Mouse (Mus musculus) heart, adult 2 months (tissue): ENCODE data around the gene Slamf6. TPM values are rescaled to one million over a fixed set of nuclear protein-coding genes. Genes with fewer than 3 reads are reported as not detected.
A peak's percentile ranks its signal among the peaks of the same experiment; 100 is the strongest.

Experiments
- DNase-seq, 2 experiments: peaks; one replicate each; pipeline ENCODE4 v3.0.0; 2021
- H3K27ac ChIP-seq: fragments of 200-600 bp; 2 replicates; pipeline ENCODE4 v1.8.1; 2022
- H3K27me3 ChIP-seq: fragments of 200-500 bp; 2 replicates; pipeline ENCODE4 v1.6.1; 2012; ENCODE audit warnings: mild to moderate bottlenecking, low read length, inconsistent platforms, mixed read lengths; ENCODE audit not compliant: control insufficient read depth, insufficient read depth
- H3K36me3 ChIP-seq: fragments of 200-500 bp; 2 replicates; pipeline ENCODE4 v1.6.1; 2012; ENCODE audit warnings: low read length, inconsistent platforms; ENCODE audit not compliant: control insufficient read depth, insufficient read depth
- H3K4me1 ChIP-seq: fragments of 200-500 bp; 2 replicates; pipeline ENCODE4 v1.6.1; 2011; ENCODE audit warnings: low read length; ENCODE audit not compliant: control insufficient read depth, insufficient read depth
- H3K4me3 ChIP-seq: fragments of 200-600 bp; 2 replicates; pipeline ENCODE4 v1.8.1; 2022
- H3K79me2 ChIP-seq: fragments of 200-500 bp; replicated peaks from 2 replicates; pipeline ENCODE4 v1.6.1; 2012; ENCODE audit warnings: mild to moderate bottlenecking, inconsistent platforms, low read length, moderate library complexity, mixed read lengths; ENCODE audit not compliant: control insufficient read depth, insufficient read depth
- H3K9ac ChIP-seq: fragments of 200-500 bp; 2 replicates; pipeline ENCODE4 v1.6.1; 2012; ENCODE audit warnings: low read depth, mild to moderate bottlenecking, control low read depth, inconsistent platforms, low read length, mixed read lengths
- CTCF ChIP-seq: fragments of 200-600 bp; IDR thresholded peaks from 2 replicates; pipeline ENCODE4 v1.8.1; 2022; ENCODE audit warnings: antibody characterized with exemption, mild to moderate bottlenecking, moderate library complexity
- EP300 ChIP-seq: fragments of 200-500 bp; IDR thresholded peaks from 2 replicates; pipeline ENCODE4 v1.6.1; 2011; ENCODE audit warnings: low read depth, low read length, control low read depth; ENCODE audit not compliant: insufficient read depth
- POLR2A ChIP-seq: fragments of 200-500 bp; IDR thresholded peaks from 2 replicates; pipeline ENCODE4 v1.6.1; 2011; ENCODE audit warnings: mild to moderate bottlenecking, low read depth, low read length, control low read depth; ENCODE audit not compliant: insufficient read depth
- WGBS: fragments of 180-500 bp; shearing (Covaris S2); methylation state at CpG from one replicate; pipeline ENCODE4 v1.1.7; 2018; 5-methylcytosine and 5-hydroxymethylcytosine counted together
- intact Hi-C: fragments of 180-260 bp; cut with DNase I; formaldehyde crosslinking; loops from one replicate; pipeline ENCODE4 v1.15.1; 2025
- polyA plus RNA-seq: library from polyadenylated mRNA; depleted of rRNA; stranded (reverse); fragments of >200 nt; gene quantifications from 2 replicates; pipeline ENCODE4 v1.2.3, GENCODE M21; 2012
- total RNA-seq, 2 experiments: library from RNA; stranded (reverse); gene quantifications; 2 replicates each; pipeline ENCODE4 v1.2.3; 2021

The Slamf6 gene
- total and polyA plus RNA-seq, 3 experiments = 0.14 to 0.81 (median 0.53) TPM

DNA sequence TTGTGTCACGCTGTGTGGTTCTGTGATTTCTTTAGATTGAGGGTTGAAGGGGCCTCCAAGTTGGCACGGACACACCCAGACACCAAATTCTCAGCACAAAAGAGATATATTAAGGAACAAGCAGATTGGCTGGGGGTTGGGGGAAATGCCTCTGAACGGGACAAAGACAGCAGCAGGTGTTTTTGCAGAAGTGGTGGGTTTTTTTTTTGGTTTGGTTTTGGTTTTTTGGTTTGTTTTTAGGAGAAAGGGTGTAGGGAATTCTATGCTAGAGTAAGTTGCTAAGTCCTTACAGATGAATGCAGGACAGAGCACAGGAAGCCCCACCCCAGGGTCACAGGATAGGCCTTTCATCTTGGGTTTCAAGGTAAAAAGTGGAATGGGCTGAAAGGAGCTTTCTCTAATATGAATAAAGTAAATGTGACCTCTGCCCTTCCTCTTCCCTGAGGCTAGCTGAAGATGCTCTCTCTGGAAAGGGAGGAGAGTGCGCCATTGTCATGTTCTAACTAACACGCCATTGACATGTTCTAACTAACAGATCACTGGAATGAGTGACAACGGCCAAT is 31.7 kb downstream of the Slamf6 start:
- Histone ChIP-seq H3K27ac (no peak overlapping the region), H3K27me3 (no peaks in the 10 kb centered on the region; the same call in 1 of the 2 replicates), H3K36me3 (no peaks in the 10 kb centered on the region), H3K9ac (no peak overlapping the region), H3K4me1 (no peaks in the 10 kb centered on the region), H3K79me2 (no peaks in the 10 kb centered on the region), H3K4me3 (no peak overlapping the region)
- DNase-seq = no peak
- intact Hi-C loops = no loop called here
- 86% methylated on average over 6 of the region's 6 CpGs for WGBS
- TF ChIP-seq CTCF (no peak), POLR2A (no peak), EP300 (no peak)

DNA sequence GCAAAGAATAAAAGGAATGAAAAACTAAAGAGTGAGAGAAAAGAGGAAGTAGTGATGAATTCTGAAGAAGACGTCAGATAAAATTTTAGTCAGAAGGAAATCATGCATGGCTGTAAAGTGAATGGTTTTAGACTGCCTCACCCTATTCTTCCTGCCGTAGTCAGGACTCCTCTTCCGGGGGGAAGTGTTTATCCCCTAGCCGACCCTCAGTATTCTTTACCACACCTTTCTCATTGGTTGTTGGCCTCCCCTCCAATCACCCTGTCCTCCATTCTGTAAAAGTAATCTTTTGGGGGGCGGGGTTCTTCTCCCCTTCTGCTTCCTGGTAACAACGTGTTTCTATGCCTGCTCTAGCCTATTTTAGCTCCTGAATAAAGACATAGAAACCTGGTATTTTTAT is 37.8 kb downstream of the Slamf6 start:
- H3K36me3 ChIP-seq = no peaks in the 10 kb centered on the region
- H3K27ac ChIP-seq = no peak overlapping the region
- no peak overlapping the region for H3K9ac ChIP-seq
- no peaks in the 10 kb centered on the region for H3K27me3 ChIP-seq
- peak in 1 of 2 experiments; percentile 4 for DNase-seq
- WGBS = 54% methylated on average over 6 of the region's 6 CpGs
- TF ChIP-seq EP300 (no peak), POLR2A (no peak), CTCF (no peak)
- no peaks in the 10 kb centered on the region for H3K4me1 ChIP-seq
- no peaks in the 10 kb centered on the region for H3K79me2 ChIP-seq
- intact Hi-C loops = no loop called here
- H3K4me3 ChIP-seq = no peak overlapping the region

GRCm38 (mm10) chr1:171957411-171957810 is 40.1 kb downstream of the Slamf6 start:
- 44% methylated on average over 2 of the region's 2 CpGs for WGBS
- no peaks in the 10 kb centered on the region for H3K27me3 ChIP-seq
- intact Hi-C loops = no loop called here
- no peak overlapping the region for H3K27ac ChIP-seq
- H3K4me3 ChIP-seq = no peak overlapping the region
- no peak overlapping the region for H3K9ac ChIP-seq
- no peaks in the 10 kb centered on the region for H3K4me1 ChIP-seq
- H3K36me3 ChIP-seq = no peaks in the 10 kb centered on the region
- TF ChIP-seq EP300 = no peak
- TF ChIP-seq POLR2A = no peak
- no peak for TF ChIP-seq CTCF
- peak in 1 of 2 experiments; percentile 4 for DNase-seq
- no peaks in the 10 kb centered on the region for H3K79me2 ChIP-seq

DNA sequence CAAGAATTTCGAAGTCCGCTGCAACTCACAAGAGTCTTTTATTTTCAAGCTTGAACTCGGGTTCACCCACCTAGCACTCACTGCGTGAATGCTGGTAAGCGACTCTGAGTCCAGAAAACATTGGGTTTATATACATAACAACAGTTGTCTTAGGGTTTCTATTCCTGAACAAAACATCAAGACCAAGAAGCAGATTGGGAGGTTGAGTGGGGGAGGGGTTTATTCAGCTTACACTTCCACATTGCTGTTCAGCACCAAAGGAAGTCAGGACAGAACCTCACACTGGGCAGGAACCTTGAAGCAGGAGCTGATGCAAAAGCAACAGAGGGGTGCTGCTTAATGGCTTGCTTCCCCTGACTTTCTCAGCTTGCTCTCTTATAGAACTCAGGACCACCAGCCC is 43.4 kb downstream of the Slamf6 start:
- WGBS = 87% methylated on average over 5 of the region's 5 CpGs
- H3K27me3 ChIP-seq = no peaks in the 10 kb centered on the region
- no peaks in the 10 kb centered on the region for H3K79me2 ChIP-seq
- DNase-seq = no peak
- intact Hi-C loops = no loop called here
- no peak overlapping the region for H3K9ac ChIP-seq
- no peak overlapping the region for H3K27ac ChIP-seq
- H3K4me3 ChIP-seq = no peak overlapping the region
- TF ChIP-seq EP300 (no peak), POLR2A (no peak), CTCF (no peak)
- H3K36me3 ChIP-seq = no peaks in the 10 kb centered on the region
- no peaks in the 10 kb centered on the region for H3K4me1 ChIP-seq

- no peak for DNase-seq
- intact Hi-C loops = no loop called here
- no peaks in the 10 kb centered on the region for H3K4me1 ChIP-seq
- H3K36me3 ChIP-seq = no peaks in the 10 kb centered on the region
- H3K9ac ChIP-seq = no peak overlapping the region
- TF ChIP-seq CTCF (no peak), POLR2A (no peak), EP300 (no peak)
- 83% methylated on average over 6 of the region's 6 CpGs for WGBS
- H3K4me3 ChIP-seq = no peak overlapping the region
- H3K27ac ChIP-seq = no peak overlapping the region
- H3K79me2 ChIP-seq = no peaks in the 10 kb centered on the region
- no peaks in the 10 kb centered on the region for H3K27me3 ChIP-seq
Observed at GRCm38 (mm10) chr1:171961704-171962103, 44.4 kb downstream of the Slamf6 start.

DNA sequence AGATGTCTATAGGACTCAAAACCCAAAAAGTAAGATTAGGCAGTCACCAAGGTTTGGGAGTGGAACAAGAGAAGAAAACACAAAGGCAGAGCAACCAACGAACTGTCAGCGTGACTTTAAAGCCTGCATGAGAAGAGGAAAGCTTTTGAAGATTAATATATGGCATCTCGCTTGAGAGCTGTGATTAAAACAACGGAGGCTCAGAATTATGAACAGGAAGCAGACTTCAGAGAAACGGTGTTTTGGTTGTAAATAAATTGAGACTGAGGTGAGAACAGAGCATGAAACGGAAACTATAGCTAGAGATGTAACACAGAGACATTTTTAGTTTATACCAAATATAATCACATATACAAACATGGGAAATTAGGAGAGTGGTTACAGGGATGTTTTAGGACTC is 46.3 kb downstream of the Slamf6 start:
- Histone ChIP-seq H3K79me2 (no peaks in the 10 kb centered on the region), H3K36me3 (no peaks in the 10 kb centered on the region), H3K4me3 (no peak overlapping the region), H3K9ac (no peak overlapping the region), H3K4me1 (no peaks in the 10 kb centered on the region), H3K27ac (no peak overlapping the region), H3K27me3 (no peaks in the 10 kb centered on the region)
- DNase-seq = no peak
- intact Hi-C loops = no loop called here
- 61% methylated on average over 6 of the region's 6 CpGs for WGBS
- no peak for TF ChIP-seq POLR2A
- TF ChIP-seq EP300 = no peak
- no peak for TF ChIP-seq CTCF
